Mouse (Mus musculus): ENCODE results near the gene Lef1. TPM values are rescaled to one million over a fixed set of nuclear protein-coding genes. Genes with fewer than 3 reads are reported as not detected.

Lef1 gene
- polyA plus RNA-seq (2015; fragmentation: Illumina TruSeq; extraction: RNeasy Lipid Tissue Mini Kit (QIAGEN cat#74804); ENCODE audit: insufficient read depth, low read depth, low replicate concordance) = not detected

GRCm38 (mm10) chr3:131110191-131111150 lies at the start of gene Lef1:
Lef1 (plus strand) TSS chr3:131110471.

GRCm38 (mm10) chr3:131271559-131272373 lies 161.5 kb downstream of the Lef1 start, which contains the start of gene Hadh:
Hadh (minus strand) TSS chr3:131272101.

Other genes with a start within 250 kb of the Lef1 start
- gene Hadh, start 161.6 kb downstream of the Lef1 start, polyA plus RNA-seq (2015; fragmentation: Illumina TruSeq; extraction: RNeasy Lipid Tissue Mini Kit (QIAGEN cat#74804); ENCODE audit: insufficient read depth, low read depth, low replicate concordance) = 44.7 TPM
- gene Cyp2u1, start 192.8 kb downstream of the Lef1 start, polyA plus RNA-seq (2015; fragmentation: Illumina TruSeq; extraction: RNeasy Lipid Tissue Mini Kit (QIAGEN cat#74804); ENCODE audit: insufficient read depth, low read depth, low replicate concordance) = 0.54 TPM

Measured in pancreas, adult 10 weeks (tissue).